Mouse (Mus musculus) cerebellum, adult 8-10 months (tissue): ENCODE results near the gene Pnma5.
A peak's percentile ranks its signal among the peaks of the same experiment; 100 is the strongest.
"Not testable (repeated sequence)": the region's sequence is repeated elsewhere in the genome, so short reads cannot be mapped to it uniquely, and the experiment has no call there.

Experiments
- DNase-seq: peaks from one replicate; pipeline ENCODE4 v3.0.0; 2022

Pnma5 gene

GRCm38 (mm10) chrX:73037003-73037402 is at the start of gene Pnma5:
Gene Pnma5 (minus strand): TSS chrX:73037103.
- no peak for DNase-seq

DNA sequence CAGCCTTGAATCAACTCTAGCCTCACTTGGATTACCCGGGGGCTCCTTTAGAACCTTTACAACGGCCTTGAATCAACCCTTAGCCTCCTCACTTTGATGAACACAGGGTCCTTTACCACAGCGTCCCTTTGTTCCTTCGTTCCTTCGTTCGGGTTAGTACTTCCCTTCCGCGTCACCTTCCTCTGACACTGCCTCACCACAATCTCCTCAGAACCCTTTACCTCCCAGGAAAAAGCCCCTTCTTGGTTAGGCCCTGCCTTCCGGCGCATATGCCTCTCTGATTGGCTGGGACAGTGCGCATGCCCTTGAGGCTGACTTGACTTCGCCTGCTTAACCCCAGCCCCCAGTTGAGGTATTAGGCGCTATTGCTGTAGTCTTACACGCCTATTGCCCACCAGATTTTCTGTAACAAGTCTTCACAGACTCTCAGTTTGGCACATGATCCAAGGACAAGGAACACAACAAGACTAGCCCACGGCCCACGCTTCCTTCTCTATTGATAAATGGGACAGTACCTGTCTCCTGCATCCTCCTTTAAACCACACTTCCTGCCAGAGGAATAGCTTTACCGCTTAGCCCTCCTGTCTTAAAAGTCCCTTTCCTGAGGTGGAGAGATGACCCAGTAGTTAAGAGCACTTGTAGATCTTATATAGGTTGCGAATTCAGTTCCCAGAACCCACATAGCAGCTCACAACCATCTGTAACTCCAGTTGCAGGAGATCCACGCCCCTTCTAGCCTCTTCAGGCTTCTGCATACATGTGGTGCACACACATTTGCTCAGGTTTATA is 45.6 kb upstream of the Pnma5 start, which contains the start of gene Xlr4a:
Xlr4a (minus strand) TSS at position 212 of the 789 bp plus-strand sequence.
- not testable (repeated sequence) for DNase-seq

DNA sequence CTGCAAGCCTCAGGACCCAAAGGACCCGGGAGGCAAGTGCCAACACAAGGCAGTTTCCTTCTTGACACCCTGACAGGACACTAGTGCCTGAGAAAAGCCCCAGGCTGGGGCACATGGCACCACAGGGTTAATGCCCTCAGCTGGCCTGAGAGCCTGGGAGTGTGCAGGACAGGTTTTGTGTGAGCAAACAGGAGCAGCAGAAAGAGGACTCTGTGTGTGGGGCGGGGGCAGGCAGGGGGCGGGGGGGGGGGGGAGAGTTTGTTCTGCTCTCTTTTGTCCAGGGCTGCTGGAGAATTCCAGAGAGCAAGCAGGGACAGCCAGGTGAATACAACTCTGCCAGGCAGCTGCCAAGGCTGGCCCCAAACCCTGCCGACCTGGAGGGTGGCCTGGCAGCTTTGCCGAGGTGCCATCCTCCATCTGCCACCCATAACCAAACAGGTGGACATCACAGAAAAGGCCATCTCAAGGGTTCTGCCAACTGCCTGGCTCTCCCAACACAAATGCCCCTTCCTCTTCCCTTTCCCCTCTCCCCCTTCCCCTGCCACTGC is 29.9 kb upstream of the Pnma5 start:
- DNase-seq = peak; percentile 11

GRCm38 (mm10) chrX:73064415-73064793 is 27.5 kb upstream of the Pnma5 start, which contains the start of gene Pnma3:
Gene Pnma3 (plus strand): TSS chrX:73064787.
- no peak for DNase-seq

- DNase-seq = no peak
Measured at GRCm38 (mm10) chrX:73063512-73064414, 26.9 kb upstream of the Pnma5 start.

DNA sequence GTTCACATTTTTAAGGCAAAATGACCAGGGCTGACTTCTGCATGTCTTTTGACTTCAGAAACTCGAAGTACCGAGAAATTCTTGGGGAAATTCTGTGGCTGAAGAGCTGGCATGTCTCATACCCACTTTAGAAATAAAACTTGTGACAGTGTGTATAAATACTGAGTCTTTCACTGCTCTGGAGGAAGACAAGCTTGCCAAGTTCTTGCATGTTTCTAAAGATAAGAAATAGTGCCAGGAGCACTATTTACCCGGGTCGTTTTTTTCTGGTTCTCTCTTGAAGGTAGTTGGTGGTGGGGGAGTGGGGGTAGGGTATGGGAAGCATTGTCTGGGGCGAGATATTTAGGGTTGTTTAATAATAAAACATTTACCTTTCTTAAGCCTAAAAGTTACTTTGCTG is 25.4 kb upstream of the Pnma5 start:
- DNase-seq = no peak

DNA sequence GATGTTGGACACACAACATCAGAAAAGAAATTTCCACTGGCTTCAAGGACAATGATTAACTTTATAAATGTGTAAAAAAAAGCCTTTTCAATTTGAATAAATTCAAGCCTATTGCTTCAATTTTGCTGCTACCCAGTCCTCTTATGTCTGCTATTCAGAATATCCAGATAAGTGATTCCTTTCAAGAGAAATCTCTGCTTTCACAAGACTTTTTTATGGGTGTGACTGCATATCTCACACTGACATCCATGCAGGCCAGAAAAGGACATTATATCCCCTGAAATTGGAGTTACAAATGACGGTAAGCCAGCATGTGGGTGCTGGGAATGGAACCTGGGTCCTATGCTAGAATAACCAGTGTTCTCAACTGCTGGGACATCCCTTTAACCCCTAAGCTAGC is 24.6 kb upstream of the Pnma5 start:
- no peak for DNase-seq

GRCm38 (mm10) chrX:73053860-73054563 is 17.1 kb upstream of the Pnma5 start:
- DNase-seq = peak; percentile 95

- no peak for DNase-seq
Measured at GRCm38 (mm10) chrX:73039666-73040065, 2.8 kb upstream of the Pnma5 start.

DNA sequence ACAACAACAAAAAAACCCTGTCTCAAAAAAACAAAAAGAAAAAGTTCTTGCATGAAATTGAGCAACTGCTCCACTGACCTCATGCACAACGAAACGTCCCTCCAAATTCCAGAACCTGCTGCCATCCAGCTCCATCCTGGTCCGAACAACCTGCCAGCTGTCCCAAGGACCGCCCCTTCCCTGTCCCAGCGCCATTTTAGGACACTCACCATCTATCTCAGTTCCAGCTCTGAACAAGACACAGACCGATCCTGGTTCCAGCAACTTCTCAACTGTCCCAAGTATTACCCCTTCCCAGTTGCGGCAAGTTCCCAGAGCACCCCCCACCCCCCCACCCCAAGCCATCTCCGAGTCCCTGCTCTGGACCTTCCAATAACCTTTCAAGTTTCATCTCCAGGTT is 1.9 kb upstream of the Pnma5 start:
- no peak for DNase-seq

DNA sequence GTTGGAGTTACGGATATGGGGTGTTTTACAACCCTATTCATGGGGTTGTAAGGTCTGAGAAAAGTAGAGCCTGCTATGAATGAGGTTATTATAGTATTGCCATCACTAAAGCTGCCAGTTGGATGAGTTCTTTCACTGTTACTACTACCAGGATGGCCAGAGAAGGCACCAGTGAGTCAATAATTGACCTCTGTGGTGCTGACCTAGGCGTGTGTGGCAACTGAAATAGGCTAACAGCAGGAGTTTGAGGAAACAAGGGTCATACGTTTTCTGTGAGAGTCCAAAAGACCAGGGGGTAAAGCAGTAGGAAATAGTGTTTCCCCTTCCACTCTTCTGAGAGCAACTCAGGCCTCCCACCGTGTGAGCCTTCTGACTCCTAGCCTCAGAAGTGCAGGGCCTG is 24.1 kb downstream of the Pnma5 start:
- no peak for DNase-seq

GRCm38 (mm10) chrX:73007597-73008479 is 29.1 kb downstream of the Pnma5 start:
- peak; percentile 93 for DNase-seq

DNA sequence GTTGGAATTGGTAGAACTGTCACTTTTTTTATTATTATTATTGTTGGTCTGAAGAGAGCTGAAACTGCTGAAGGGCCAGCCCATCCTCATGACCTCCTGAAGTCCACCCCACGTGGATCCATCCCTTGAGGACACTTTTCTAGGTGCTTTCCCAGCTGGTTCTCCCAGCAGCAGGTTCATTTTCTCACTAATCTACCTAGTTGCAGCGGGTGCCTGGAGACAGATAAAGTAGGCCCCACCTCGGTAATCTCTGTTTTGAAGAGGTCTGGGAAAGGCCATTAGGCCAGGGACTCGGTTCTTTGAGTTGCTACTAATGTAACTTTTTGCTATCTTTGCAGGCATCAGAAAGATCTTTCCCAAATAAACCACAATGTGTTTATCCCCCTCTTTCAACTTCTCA is 31.2 kb downstream of the Pnma5 start:
- no peak for DNase-seq

DNA sequence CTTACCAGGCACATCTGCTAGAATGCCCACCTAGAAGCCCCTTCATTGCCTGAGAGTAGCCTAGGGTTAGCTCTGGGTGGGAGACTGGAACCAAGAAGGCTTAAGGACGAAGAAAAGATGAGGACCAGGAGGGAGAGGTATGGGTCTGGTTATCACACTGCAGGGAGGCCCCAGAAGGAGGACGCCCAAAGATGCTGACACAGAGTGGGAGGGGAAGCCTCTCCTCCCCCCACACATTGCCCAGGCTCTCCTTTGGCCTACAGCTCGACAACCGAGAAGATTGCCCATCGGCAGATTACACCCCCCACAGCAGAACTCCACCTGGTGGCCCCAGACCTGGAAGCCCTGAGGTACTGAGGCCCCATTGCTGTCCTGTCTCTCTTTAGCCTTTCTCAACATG is 33.8 kb downstream of the Pnma5 start:
- no peak for DNase-seq

DNA sequence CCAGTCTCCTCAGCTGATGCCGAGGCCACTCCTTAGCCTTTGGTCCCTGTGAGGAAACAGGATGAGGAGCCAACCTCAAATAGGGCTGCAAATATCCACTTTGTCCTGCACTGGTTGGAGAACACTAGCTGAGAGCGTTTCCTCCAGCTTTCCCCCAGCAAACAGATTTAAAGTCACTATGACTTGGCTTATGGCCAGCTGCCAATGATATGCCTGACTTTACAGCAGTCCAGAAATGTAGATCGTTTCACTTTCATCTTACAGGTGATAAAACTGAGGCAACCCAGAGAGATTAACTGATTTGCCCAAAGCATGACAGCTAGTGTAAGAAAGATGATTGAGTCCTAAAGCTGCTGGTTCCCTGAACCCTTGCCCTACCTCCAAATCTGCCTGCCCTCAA is 41.4 kb downstream of the Pnma5 start:
- no peak for DNase-seq

DNA sequence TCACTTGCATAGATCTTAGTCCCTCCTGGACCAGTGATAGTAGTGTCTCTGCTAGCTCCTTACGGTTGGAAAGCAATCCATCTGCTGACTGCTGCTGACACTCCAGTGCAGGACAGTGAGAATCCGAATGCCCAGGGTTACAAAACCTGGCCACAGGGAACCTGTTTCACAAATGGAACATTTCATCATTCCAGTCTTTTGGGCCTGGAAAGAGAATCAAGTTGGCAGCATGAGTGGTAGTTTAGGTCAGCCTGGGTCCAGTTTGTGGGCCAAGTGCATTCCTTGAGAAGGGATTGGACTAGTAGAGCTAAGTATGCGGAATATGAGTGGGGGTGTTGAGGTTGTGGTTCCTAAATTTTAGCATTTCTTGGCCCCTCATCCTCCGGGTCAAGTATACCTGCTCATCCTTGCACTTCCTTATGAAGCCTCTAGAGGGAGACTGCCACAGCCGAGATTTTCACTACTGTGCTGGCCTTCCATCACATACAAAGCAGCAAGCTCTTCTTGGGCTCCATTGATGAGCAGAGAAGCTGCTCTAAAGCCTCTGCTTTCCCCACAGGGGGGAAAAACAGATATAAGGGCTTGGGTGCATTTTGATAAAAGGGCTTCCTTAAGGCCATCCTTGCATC is 44.5 kb downstream of the Pnma5 start:
- no peak for DNase-seq

DNA sequence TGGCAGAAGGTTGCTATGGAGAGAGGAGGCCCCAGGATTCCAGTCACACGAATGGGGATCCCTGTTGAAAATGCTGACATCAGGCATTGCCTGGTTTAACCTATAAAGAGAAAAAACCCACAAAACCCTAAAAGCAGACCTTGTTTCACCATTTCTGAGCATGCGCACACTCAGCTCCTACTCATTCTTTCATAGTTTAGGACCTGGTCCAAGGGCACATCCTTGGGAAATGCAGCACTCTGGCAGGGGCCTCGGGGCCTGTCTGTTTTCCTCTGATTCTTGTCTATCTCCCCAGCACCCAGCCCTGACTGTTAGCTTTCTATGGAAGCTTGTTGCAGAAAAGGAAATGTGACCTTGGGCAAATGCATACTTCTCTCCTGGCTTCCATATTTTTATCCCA is 46.3 kb downstream of the Pnma5 start:
- no peak for DNase-seq

DNA sequence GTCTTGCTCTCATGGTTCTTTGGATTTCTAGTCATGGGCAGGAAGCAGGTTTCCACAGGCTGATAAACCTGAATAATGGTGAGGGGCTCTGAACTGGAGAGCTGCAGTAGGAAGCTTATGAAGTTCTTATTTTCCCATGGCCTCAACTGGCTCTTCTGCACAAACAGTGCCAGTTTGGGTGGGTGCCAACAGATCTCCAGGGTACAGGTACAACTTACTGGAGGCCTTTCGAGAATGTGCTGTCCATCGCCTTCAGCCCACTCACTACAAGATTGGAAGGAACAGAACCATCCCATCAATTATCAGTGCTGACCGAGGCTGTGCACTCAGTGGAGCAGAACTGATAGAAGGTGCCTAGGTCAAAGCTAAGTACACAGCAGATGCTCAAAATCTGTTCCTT is 48.5 kb downstream of the Pnma5 start:
- DNase-seq = no peak

DNA sequence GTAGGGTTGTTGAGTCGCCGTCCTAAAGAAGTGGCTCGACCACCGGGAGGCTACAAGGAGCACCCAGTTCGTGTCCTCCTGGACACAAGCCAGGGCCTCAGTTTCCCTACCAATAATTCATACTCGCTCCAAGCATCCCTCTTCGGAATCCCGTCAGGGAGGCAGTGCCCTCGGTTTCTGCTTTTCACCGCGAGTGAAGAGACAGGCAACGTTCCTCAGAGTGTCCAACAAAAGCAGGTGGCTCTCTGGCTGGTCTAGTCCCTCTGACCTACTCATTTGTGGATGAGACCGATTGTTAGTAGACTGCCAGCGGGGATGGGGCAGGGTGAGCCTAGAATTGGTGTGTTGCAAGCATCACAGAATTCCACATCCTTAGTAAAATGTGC is 49.4 kb downstream of the Pnma5 start:
- DNase-seq = no peak

- no peak for DNase-seq
Measured at GRCm38 (mm10) chrX:72986841-72987519, 49.9 kb downstream of the Pnma5 start, which contains the start of gene Zfp185. Gene Zfp185 (plus strand): TSS chrX:72987339.

- no peak for DNase-seq
Measured at GRCm38 (mm10) chrX:72985607-72986006, 51.3 kb downstream of the Pnma5 start.
